Mouse (Mus musculus): ENCODE results near the gene Ccser1.

DNA sequence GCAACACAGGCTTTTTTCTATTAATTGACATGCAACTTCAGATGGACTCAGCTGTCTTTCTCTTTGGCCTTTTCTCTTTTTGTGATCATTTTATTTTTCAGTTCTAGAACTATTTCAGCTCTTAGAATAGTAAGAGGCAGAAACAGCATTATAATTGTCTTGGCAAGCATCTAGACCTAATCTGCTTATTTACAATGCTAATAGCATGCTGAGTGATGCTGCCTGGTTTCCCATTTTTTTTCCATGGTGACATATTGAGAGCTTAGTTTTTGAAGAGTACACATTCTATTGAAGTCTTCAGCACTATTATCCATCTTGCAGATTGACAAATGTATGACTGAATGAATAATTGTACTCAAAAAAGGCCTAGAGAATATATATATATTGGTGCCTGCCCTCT is 401.6 kb downstream of the Ccser1 start:
- TF ChIP-seq CTCF (IDR thresholded peaks at IDR 0.05; ENCODE audit: borderline replicate concordance, insufficient read depth, low read depth, low read length): no peak
- no peak for TF ChIP-seq POLR2A (IDR thresholded peaks at IDR 0.05; ENCODE audit: borderline replicate concordance, insufficient read depth, low read length)

Data from cerebellum, adult 2 months (tissue).